Mouse (Mus musculus) megakaryocyte, adult 5-6 weeks (primary cell): ENCODE results near the gene Traf3ip1. TPM values are rescaled to one million over a fixed set of nuclear protein-coding genes. Genes with fewer than 3 reads are reported as not detected.
"Not testable (repeated sequence)": the region's sequence is repeated elsewhere in the genome, so short reads cannot be mapped to it uniquely, and the experiment has no call there.

Source experiments
- ATAC-seq: 2 replicates; pipeline ENCODE4 v1.8.0; 2016; ENCODE audit warnings: mild to moderate bottlenecking, inconsistent platforms; ENCODE audit not compliant: poor library complexity, severe bottlenecking
- total RNA-seq, 2 experiments: library from RNA; stranded (forward) in 1 of 2; stranded (reverse) in 1 of 2; fragments of 153-499, 151-499 nt in 1 of 2; fragments of 221-1000, 200-1000 nt in 1 of 2; gene quantifications; 2 replicates each; pipeline versions ENCODE4 v1.2.3 to v1.2.4; 2015 to 2017

Traf3ip1 gene
- total RNA-seq, 2 experiments from 2014 or later = 2.5 to 2.9 TPM

DNA sequence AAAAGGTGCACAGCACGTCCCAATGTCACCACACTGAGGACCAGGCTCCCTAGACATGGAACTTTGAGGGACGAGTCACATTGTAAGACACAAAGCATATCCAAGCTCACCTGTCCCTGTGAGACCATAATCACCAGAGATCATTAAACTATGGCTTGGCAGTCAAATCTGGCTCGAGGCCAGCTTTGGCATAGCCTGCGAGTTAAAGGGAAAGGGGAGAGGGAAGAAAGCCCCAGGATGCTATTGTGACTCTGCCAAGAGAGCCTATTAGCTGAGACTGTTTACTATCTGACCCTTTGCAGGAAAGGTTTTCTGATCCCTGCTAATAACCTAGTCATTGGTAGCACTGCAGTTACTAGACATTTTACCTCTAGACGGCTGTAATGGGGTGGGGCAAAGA lies 30.0 kb upstream of the Traf3ip1 start:
- ATAC-seq = no peak

- no peak for ATAC-seq
Measured at GRCm38 (mm10) chr1:91465244-91465643, 29.2 kb upstream of the Traf3ip1 start.

GRCm38 (mm10) chr1:91466186-91466585 lies 28.3 kb upstream of the Traf3ip1 start:
- ATAC-seq = no peak

- ATAC-seq = no peak
Measured at GRCm38 (mm10) chr1:91469888-91470419, 24.5 kb upstream of the Traf3ip1 start.

GRCm38 (mm10) chr1:91478145-91478544 lies 16.3 kb upstream of the Traf3ip1 start:
- ATAC-seq = not testable (repeated sequence)

GRCm38 (mm10) chr1:91478958-91479357 lies 15.5 kb upstream of the Traf3ip1 start:
- no peak for ATAC-seq

DNA sequence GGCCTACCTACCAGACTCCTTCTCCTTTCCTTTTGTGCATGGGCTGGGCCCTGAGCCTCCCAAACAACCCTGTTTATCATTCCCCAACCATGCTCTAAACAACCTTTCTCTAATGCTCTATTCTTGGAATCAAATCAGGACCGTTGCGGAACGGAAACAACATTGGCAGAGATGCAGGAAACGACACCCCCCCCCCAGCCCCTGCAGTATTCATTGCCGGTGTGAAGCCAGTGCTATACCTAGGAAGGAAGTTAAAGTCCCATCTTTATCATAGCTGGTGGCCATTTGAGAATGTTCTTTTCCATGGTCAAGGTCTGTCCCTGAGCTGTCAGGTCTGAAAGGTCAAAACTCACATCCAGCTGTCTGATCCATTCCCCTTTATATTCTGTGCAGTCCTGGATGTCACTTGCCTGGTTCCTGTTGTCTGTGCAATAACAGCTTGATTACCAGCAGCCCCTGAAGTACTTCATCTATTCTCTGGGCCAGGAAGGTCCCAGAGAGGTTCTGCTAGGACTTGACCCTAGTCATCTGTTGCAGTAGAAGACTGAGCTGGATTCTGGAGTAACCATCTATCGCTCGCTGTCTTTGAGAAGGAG lies 11.7 kb upstream of the Traf3ip1 start:
- ATAC-seq = no peak

- peak; percentile 96 for ATAC-seq
Measured at GRCm38 (mm10) chr1:91483304-91484010, 11.0 kb upstream of the Traf3ip1 start.

DNA sequence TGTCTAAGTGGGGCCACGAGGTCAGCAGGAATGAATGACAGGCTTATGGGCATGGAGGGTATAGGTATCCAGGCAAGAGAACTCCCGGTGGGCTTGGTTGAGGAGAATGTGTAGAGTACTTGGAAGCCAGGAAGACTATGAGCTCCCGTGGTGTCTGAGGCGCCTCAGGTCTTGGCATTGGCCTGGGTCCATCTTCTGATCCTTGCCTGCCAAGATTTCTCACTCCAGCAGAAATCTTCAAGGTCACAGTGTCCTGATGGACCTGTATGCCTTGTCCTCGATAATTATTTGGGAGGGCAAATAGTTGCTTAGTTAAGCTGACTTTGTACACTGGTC lies 10.5 kb upstream of the Traf3ip1 start:
- ATAC-seq = no peak

DNA sequence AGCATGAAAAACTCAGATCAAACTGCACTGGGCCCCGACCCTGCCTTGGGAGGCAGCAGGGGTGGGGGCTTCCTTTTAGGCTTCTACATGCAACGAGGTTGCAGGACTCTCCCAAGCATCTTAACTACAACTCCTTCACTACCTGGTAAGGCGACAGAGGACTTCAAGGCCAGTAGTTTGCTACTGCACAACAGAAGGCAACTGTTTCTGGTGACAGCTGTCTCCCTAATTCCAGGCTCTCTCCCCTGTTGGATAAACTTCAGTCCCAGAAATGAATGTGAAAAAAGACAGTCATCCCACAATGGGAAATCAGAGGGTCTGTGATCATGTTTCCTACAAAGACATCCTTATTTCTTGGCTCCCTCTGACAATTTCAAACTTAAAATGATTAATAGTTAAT lies 9.0 kb upstream of the Traf3ip1 start:
- no peak for ATAC-seq

DNA sequence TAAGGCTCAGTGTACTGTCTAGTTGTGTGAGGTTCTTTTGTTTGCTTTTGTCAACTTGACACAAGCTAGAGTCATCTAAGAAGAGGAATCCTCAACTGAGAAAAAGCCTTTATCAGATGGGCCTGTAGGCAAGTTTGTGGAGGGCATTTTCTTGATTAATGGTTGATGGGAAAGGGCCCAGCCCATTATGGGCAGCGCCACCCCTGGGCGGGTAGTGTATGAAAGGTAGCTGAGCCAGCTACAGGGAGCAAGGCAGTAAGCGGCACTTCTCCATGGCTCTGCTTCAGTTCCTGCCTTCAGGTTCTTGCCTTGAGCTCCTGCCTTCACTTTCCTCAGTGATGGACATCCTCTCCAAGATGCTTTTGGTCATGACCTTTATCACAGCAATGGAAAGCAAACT lies 8.3 kb upstream of the Traf3ip1 start:
- ATAC-seq = no peak

DNA sequence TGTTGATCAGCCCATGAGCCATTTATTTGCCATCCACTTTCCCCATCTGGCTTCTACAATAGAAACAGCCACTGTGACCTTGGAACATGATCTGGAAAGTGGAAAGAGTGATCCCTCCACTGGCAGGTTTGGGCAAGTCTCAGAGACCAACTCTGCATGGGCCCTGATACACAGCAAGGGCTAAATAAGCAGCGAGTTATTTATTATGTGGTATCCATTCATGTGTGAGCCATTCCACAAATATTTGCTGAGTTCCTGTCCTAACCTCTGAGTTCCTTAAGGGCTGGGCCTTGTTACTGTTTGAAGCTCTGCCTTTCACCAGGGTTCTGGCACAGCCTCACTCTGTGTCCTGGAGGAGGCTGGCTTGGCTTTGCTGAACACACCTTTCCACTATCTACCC lies 4.1 kb upstream of the Traf3ip1 start:
- no peak for ATAC-seq

DNA sequence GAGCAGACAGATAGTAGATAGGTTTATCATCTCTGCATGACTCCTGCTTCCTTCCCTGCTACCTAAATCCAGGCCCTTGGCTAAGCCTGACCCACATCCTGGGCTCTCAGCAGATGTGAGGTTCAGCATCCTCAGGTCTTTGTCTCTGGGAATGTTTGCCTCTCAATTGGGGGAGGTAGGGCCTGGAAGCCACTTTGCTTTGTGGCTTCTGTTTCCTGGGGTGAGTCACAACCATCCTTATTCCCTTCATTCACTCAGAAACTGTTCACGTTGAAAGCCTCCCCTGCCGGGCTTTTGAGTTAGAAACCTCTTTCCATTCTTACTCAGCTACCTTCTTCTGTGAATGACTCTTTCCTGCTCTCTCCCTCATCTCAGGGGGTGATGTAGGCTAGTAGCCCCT lies 1.7 kb upstream of the Traf3ip1 start:
- ATAC-seq = no peak

DNA sequence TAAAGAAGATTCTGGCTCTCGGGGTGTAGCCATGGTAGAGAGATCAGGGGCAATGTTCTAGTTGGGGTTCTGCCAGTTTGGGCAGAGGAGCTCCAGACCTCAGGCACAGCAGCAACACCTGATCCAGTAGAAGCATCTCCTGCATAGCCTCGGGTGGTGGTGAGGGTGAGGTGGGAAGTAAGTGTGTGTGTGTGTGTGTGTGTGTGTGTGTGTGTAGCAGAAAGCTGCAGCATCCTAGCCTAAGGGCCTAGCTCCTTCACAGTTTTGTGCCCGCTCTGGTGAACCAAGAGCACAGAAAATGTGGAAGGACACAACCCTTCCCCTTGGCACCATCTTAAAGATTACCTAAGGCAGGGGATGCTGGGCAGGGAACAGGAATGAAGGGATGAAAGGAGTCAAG lies 509 bp upstream of the Traf3ip1 start:
- no peak for ATAC-seq

DNA sequence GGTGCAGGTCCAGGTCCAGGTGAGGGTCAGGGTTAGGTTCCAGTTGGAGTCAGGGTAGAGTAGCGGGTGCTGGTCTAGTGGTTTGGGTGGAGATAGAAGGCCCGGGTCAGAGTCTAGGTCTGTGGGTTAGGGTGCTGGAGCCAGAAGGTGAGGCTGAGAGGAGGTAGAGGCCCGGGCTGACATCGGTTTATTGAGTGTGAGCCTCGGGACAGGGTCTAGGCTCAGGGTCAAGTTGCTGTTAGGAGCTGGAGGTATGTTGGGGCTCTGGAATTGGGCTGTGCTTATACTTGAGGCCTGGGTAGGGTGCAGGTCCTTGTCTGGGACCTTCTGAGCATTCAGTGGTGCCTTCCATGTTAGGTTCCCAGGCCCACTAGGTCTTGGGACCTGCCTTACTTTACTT lies 874 bp downstream of the Traf3ip1 start:
- no peak for ATAC-seq

- ATAC-seq = no peak
Measured at GRCm38 (mm10) chr1:91498579-91498978, 4.1 kb downstream of the Traf3ip1 start.

DNA sequence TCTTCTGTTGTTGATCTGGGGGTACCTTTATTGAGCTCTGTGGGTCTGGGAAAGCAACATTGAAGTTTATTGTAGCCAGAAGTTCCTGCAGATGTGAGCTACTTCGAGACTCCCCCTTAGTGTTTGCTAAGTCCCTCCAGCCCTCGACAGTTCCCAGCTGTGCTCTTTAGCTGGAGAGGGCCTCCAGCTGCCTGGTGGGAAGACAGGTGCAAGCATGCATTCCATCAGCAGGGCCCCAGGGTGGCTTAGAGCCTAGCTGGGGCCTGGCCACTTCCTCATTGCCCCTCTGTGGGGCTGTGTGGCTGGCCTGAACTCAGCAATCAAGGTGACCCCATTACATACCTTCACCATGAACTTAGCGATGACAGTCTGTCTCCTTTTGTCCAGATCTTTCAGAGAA lies 10.2 kb downstream of the Traf3ip1 start:
- no peak for ATAC-seq

GRCm38 (mm10) chr1:91514916-91515315 lies 20.5 kb downstream of the Traf3ip1 start:
- no peak for ATAC-seq

DNA sequence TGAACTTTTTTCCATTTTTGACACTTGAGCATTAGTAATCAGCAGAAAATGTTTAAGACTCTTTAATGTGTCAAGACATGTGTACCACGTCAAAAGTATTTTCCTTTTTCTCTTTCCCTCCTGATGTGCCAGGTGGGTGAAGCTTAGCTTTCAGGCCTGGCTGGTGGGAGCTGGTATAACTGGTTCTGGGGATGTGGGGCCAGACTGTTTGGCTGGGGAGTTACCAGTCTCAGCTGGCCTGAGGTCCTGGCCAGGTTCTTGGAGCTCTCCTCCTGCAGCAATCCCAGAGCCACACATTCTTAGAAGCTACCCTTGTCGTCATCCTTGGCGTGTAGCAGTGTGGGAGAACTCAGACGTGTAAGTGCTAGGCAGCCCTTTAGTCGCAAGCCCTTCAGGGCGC lies 21.2 kb downstream of the Traf3ip1 start:
- no peak for ATAC-seq

- peak; percentile 98 for ATAC-seq
Measured at GRCm38 (mm10) chr1:91523759-91524158, 29.3 kb downstream of the Traf3ip1 start.

GRCm38 (mm10) chr1:91525838-91526237 lies 31.4 kb downstream of the Traf3ip1 start:
- no peak for ATAC-seq

GRCm38 (mm10) chr1:91530166-91530565 lies 35.7 kb downstream of the Traf3ip1 start:
- no peak for ATAC-seq

GRCm38 (mm10) chr1:91532243-91532642 lies 37.8 kb downstream of the Traf3ip1 start:
- ATAC-seq = no peak
